Comparison of ENCODE assay signal across 20 mouse cellular contexts in genomic region chr11:51911481-51911880, GRCm38 (mm10). TPM values are rescaled to one million over a fixed set of nuclear protein-coding genes. Genes with fewer than 3 reads are reported as not detected.
DNase-seq lines count a peak whose midpoint lies in the region; ATAC-seq and TF ChIP-seq lines count a peak whose summit lies in the region.
"Had no signal": no experiment of that assay in that cellular context is flagged by ENCODE, and none has a peak within 500 bp of the region (broad histone marks: within the 10 kb centered on the region; RNA-seq: fewer than 3 reads in every experiment).

No protein-coding gene starts in this region.

- peaks cover 8% of the 10 kb centered on the region; the same call in 1 of the 2 replicates for H3K4me1 ChIP-seq in lung, postnatal 0 days (ENCODE audit: insufficient read depth, low read depth, low read length)
- peaks cover 6% of the 10 kb centered on the region; the same call in 1 of the 2 replicates for H3K4me1 ChIP-seq in forebrain, embryonic 14.5 days (ENCODE audit: control insufficient read depth, insufficient read depth, low read length)

- TF ChIP-seq EP300 in lung, postnatal 0 days (IDR thresholded peaks at IDR 0.05): no peak

- H3K36me3 ChIP-seq in lung, postnatal 0 days (ENCODE audit: insufficient read depth, low read length): no peaks in the 10 kb centered on the region
- no peaks in the 10 kb centered on the region for H3K36me3 ChIP-seq in forebrain, embryonic 14.5 days (ENCODE audit: control insufficient read depth, insufficient read depth, low read length)
- H3K36me3 ChIP-seq: embryonic facial prominence, embryonic 13.5 days; hindbrain, embryonic 12.5 days; limb, embryonic 10.5 days had no signal

- no peak overlapping the region for H3K4me2 ChIP-seq in lung, postnatal 0 days (replicated peaks; ENCODE audit: low read depth, low read length)
- no peak overlapping the region for H3K4me2 ChIP-seq in forebrain, embryonic 14.5 days (ENCODE audit: low read length)
- H3K4me2 ChIP-seq: embryonic facial prominence, embryonic 13.5 days; hindbrain, embryonic 12.5 days had no signal

- no peaks in the 10 kb centered on the region for H3K27me3 ChIP-seq in lung, postnatal 0 days (replicated peaks; ENCODE audit: insufficient read depth, low read length)
- H3K27me3 ChIP-seq in forebrain, embryonic 14.5 days (replicated peaks; ENCODE audit: control insufficient read depth, insufficient read depth, low read length): no peaks in the 10 kb centered on the region
- H3K27me3 ChIP-seq: embryonic facial prominence, embryonic 13.5 days; hindbrain, embryonic 12.5 days had no signal

- no peak overlapping the region for H3K9ac ChIP-seq in lung, postnatal 0 days (replicated peaks; ENCODE audit: low read depth)
- no peak overlapping the region for H3K9ac ChIP-seq in forebrain, embryonic 14.5 days (ENCODE audit: low read length)
- H3K9ac ChIP-seq: embryonic facial prominence, embryonic 13.5 days; hindbrain, embryonic 12.5 days; liver, postnatal 0 days had no signal

- TF ChIP-seq CTCF in lung, postnatal 0 days (IDR thresholded peaks at IDR 0.05): no peak

- ATAC-seq in lung, postnatal 0 days: no peak
- peak; percentile 87 for ATAC-seq in common myeloid progenitor, adult 5-6 weeks (replicated peaks; ENCODE audit: low read depth, poor library complexity, severe bottlenecking)
- ATAC-seq in megakaryocyte-erythroid progenitor cell, adult 5-6 weeks (replicated peaks; ENCODE audit: low FRiP score, low TSS enrichment, poor library complexity, severe bottlenecking): 0 out of 2 replicates have a peak, but pooled peaks have one; percentile 42
- no peak for ATAC-seq in forebrain, embryonic 14.5 days
- ATAC-seq: forebrain, embryonic 16.5 days; inflammation-experienced regulatory T-cells, adult 6 months; liver, postnatal 0 days had no signal

- H3K27ac ChIP-seq in lung, postnatal 0 days (ENCODE audit: low read length): no peak overlapping the region
- H3K27ac ChIP-seq in forebrain, embryonic 14.5 days (ENCODE audit: low read depth, low read length): no peak overlapping the region
- H3K27ac ChIP-seq: embryonic facial prominence, embryonic 13.5 days; hindbrain, embryonic 12.5 days; limb, embryonic 10.5 days had no signal

- 50% methylated on average over 3 of the region's 3 CpGs for WGBS in lung, postnatal 0 days
- 83% methylated on average over 3 of the region's 3 CpGs for WGBS in forebrain, embryonic 14.5 days

- no peak overlapping the region for H3K4me3 ChIP-seq in lung, postnatal 0 days (ENCODE audit: low read depth, low read length)
- no peak overlapping the region for H3K4me3 ChIP-seq in forebrain, embryonic 14.5 days (ENCODE audit: low read depth, low read length)
- H3K4me3 ChIP-seq: embryonic facial prominence, embryonic 13.5 days; hindbrain, embryonic 12.5 days; limb, embryonic 10.5 days had no signal

- H3K9me3 ChIP-seq in lung, postnatal 0 days (ENCODE audit: low read length): no peaks in the 10 kb centered on the region
- no peaks in the 10 kb centered on the region for H3K9me3 ChIP-seq in forebrain, embryonic 14.5 days (replicated peaks; ENCODE audit: control insufficient read depth, low read length)
- H3K9me3 ChIP-seq: embryonic facial prominence, embryonic 13.5 days; hindbrain, embryonic 12.5 days; limb, embryonic 10.5 days had no signal

- peak; percentile 35 for DNase-seq in lung, postnatal 0 days (ENCODE audit: low spot score)
- no peak for DNase-seq in lung, postnatal 4 days
- DNase-seq in forebrain, embryonic 14.5 days (ENCODE audit: low spot score): no peak
- no peak for DNase-seq in MN1 (ENCODE audit: low spot score)
- no peak for DNase-seq in layer of hippocampus, adult 11-12 months (ENCODE audit: low spot score)
- DNase-seq in spleen, adult 12 weeks (ENCODE audit: low spot score): no peak
- DNase-seq: cerebellum, postnatal 10 days; gastrocnemius, postnatal 36 days; kidney, adult 8-10 months; kidney, postnatal 14 days; liver, postnatal 0 days; midbrain, embryonic 14.5 days; retina, postnatal 1 day had no signal

RNA-seq across cellular contexts. Expression of gene Jade2, which starts 54.0 kb away (rescaled TPM):
- 3.1 and 3.9 TPM in 2 replicates for polyA plus RNA-seq in lung, postnatal 0 days (2015; fragmentation: Nextera tagmentation; extraction: Ambion mirVana)
- total RNA-seq in common myeloid progenitor, adult 5-6 weeks (2017): 8.1 and 12.7 TPM in 2 replicates
- total RNA-seq in megakaryocyte-erythroid progenitor cell, adult 5-6 weeks (2014; fragmentation: Nextera tagmentation): 11.1 and 12.1 TPM in 2 replicates
- 7.1 and 8.9 TPM in 2 replicates for total RNA-seq in megakaryocyte-erythroid progenitor cell, adult 5-6 weeks (2017)
- 0.20 and 0.23 TPM in 2 replicates for polyA plus RNA-seq in forebrain, embryonic 14.5 days (2014; fragmentation: Nextera tagmentation; extraction: Ambion mirVana)

RNA-seq across cellular contexts. Expression of gene Cdkn2aipnl, which starts 56.0 kb away (rescaled TPM):
- polyA plus RNA-seq in lung, postnatal 0 days (2015; fragmentation: Nextera tagmentation; extraction: Ambion mirVana): 55.9 and 56.9 TPM in 2 replicates
- total RNA-seq in common myeloid progenitor, adult 5-6 weeks (2017): 60.7 and 63.6 TPM in 2 replicates
- total RNA-seq in megakaryocyte-erythroid progenitor cell, adult 5-6 weeks (2014; fragmentation: Nextera tagmentation): 73.1 and 95.6 TPM in 2 replicates
- total RNA-seq in megakaryocyte-erythroid progenitor cell, adult 5-6 weeks (2017): 69.1 and 94.7 TPM in 2 replicates
- polyA plus RNA-seq in forebrain, embryonic 14.5 days (2014; fragmentation: Nextera tagmentation; extraction: Ambion mirVana): 117 and 121 TPM in 2 replicates

Comparison
In these comparisons a context has a peak if more than half of its experiments do, and no peak if none do; other contexts are left out.
1. ATAC-seq: peak in common myeloid progenitor, adult 5-6 weeks (single experiment) and megakaryocyte-erythroid progenitor cell, adult 5-6 weeks (single experiment); none in lung, postnatal 0 days (single experiment) and forebrain, embryonic 14.5 days (single experiment).